Mouse (Mus musculus): ENCODE measurements around the gene Ift52. TPM values are rescaled to one million over a fixed set of nuclear protein-coding genes. Genes with fewer than 3 reads are reported as not detected.
A peak's percentile ranks its signal among the peaks of the same experiment; 100 is the strongest.

The Ift52 gene
- polyA plus RNA-seq, 1 experiment from 2014 or later = 41.0 TPM

- H3K4me1 ChIP-seq (ENCODE audit: control insufficient read depth, insufficient read depth, low read length) = no peaks in the 10 kb centered on the region
- ATAC-seq = no peak
- H3K9ac ChIP-seq (ENCODE audit: low read depth, low read length) = 0 out of 2 replicates have a peak overlapping the region, but pooled peaks have one; percentile 6
- no peak overlapping the region for H3K27ac ChIP-seq (ENCODE audit: low read length)
- peaks cover 3% of the 10 kb centered on the region for H3K27me3 ChIP-seq (ENCODE audit: control insufficient read depth, insufficient read depth, low read depth, low read length)
- no peaks in the 10 kb centered on the region for H3K36me3 ChIP-seq (ENCODE audit: control insufficient read depth, insufficient read depth, low read length)
- H3K4me2 ChIP-seq (ENCODE audit: low read length) = peak overlapping the region; percentile 36
- H3K4me3 ChIP-seq (ENCODE audit: low read depth, low read length) = peak overlapping the region; percentile 16; the same call in 1 of the 2 replicates
- no peaks in the 10 kb centered on the region for H3K9me3 ChIP-seq (replicated peaks; ENCODE audit: control insufficient read depth, low read length, poor library complexity, severe bottlenecking)
- whole genome bisulfite sequencing = 31% methylated on average over 18 of the region's 18 CpGs
Observed at GRCm38 (mm10) chr2:162998528-162999230, 18.5 kb upstream of the Ift52 start.

GRCm38 (mm10) chr2:162999744-163000143 is 17.4 kb upstream of the Ift52 start:
- no peak overlapping the region for H3K9ac ChIP-seq (ENCODE audit: low read depth, low read length)
- H3K27me3 ChIP-seq (ENCODE audit: control insufficient read depth, insufficient read depth, low read depth, low read length) = peaks cover 3% of the 10 kb centered on the region
- no peaks in the 10 kb centered on the region for H3K4me1 ChIP-seq (ENCODE audit: control insufficient read depth, insufficient read depth, low read length)
- H3K36me3 ChIP-seq (ENCODE audit: control insufficient read depth, insufficient read depth, low read length) = no peaks in the 10 kb centered on the region
- no peak overlapping the region for H3K4me3 ChIP-seq (ENCODE audit: low read depth, low read length)
- no peak overlapping the region for H3K4me2 ChIP-seq (ENCODE audit: low read length)
- H3K27ac ChIP-seq (ENCODE audit: low read length) = no peak overlapping the region
- H3K9me3 ChIP-seq (replicated peaks; ENCODE audit: control insufficient read depth, low read length, poor library complexity, severe bottlenecking) = no peaks in the 10 kb centered on the region
- ATAC-seq = no peak
- WGBS = 20% methylated on average over 3 of the region's 3 CpGs

- no peak for ATAC-seq
- Histone ChIP-seq H3K27ac (ENCODE audit: low read length) (no peak overlapping the region), H3K4me2 (ENCODE audit: low read length) (no peak overlapping the region), H3K27me3 (ENCODE audit: control insufficient read depth, insufficient read depth, low read depth, low read length) (peaks cover 3% of the 10 kb centered on the region), H3K4me1 (ENCODE audit: control insufficient read depth, insufficient read depth, low read length) (no peaks in the 10 kb centered on the region), H3K9ac (ENCODE audit: low read depth, low read length) (no peak overlapping the region), H3K36me3 (ENCODE audit: control insufficient read depth, insufficient read depth, low read length) (no peaks in the 10 kb centered on the region), H3K9me3 (replicated peaks; ENCODE audit: control insufficient read depth, low read length, poor library complexity, severe bottlenecking) (no peaks in the 10 kb centered on the region), H3K4me3 (ENCODE audit: low read depth, low read length) (no peak overlapping the region)
- 92% methylated on average over 1 of the region's 1 CpGs for WGBS
Observed at GRCm38 (mm10) chr2:163001071-163001470, 16.1 kb upstream of the Ift52 start.

GRCm38 (mm10) chr2:163007299-163007698 is 9.9 kb upstream of the Ift52 start:
- no peaks in the 10 kb centered on the region for H3K36me3 ChIP-seq (ENCODE audit: control insufficient read depth, insufficient read depth, low read length)
- no peaks in the 10 kb centered on the region for H3K4me1 ChIP-seq (ENCODE audit: control insufficient read depth, insufficient read depth, low read length)
- ATAC-seq = no peak
- no peaks in the 10 kb centered on the region for H3K9me3 ChIP-seq (replicated peaks; ENCODE audit: control insufficient read depth, low read length, poor library complexity, severe bottlenecking)
- no peak overlapping the region for H3K4me2 ChIP-seq (ENCODE audit: low read length)
- no peak overlapping the region for H3K9ac ChIP-seq (ENCODE audit: low read depth, low read length)
- H3K4me3 ChIP-seq (ENCODE audit: low read depth, low read length) = no peak overlapping the region
- peaks cover 3% of the 10 kb centered on the region; the same call in 1 of the 2 replicates for H3K27me3 ChIP-seq (ENCODE audit: control insufficient read depth, insufficient read depth, low read depth, low read length)
- WGBS = 85% methylated on average over 4 of the region's 4 CpGs
- H3K27ac ChIP-seq (ENCODE audit: low read length) = no peak overlapping the region

- no peak overlapping the region for H3K9ac ChIP-seq (ENCODE audit: low read depth, low read length)
- H3K27me3 ChIP-seq (ENCODE audit: control insufficient read depth, insufficient read depth, low read depth, low read length) = no peaks in the 10 kb centered on the region
- H3K4me1 ChIP-seq (ENCODE audit: control insufficient read depth, insufficient read depth, low read length) = no peaks in the 10 kb centered on the region
- ATAC-seq = no peak
- H3K4me3 ChIP-seq (ENCODE audit: low read depth, low read length) = no peak overlapping the region
- H3K4me2 ChIP-seq (ENCODE audit: low read length) = no peak overlapping the region
- H3K27ac ChIP-seq (ENCODE audit: low read length) = no peak overlapping the region
- 92% methylated on average over 5 of the region's 5 CpGs for WGBS
- peaks cover 36% of the 10 kb centered on the region for H3K36me3 ChIP-seq (ENCODE audit: control insufficient read depth, insufficient read depth, low read length)
- no peaks in the 10 kb centered on the region for H3K9me3 ChIP-seq (replicated peaks; ENCODE audit: control insufficient read depth, low read length, poor library complexity, severe bottlenecking)
Observed at GRCm38 (mm10) chr2:163031289-163031688, 14.1 kb downstream of the Ift52 start.

- peaks cover 39% of the 10 kb centered on the region for H3K36me3 ChIP-seq (ENCODE audit: control insufficient read depth, insufficient read depth, low read length)
- WGBS = 87% methylated on average over 2 of the region's 2 CpGs
- no peak overlapping the region for H3K9ac ChIP-seq (ENCODE audit: low read depth, low read length)
- no peak for ATAC-seq
- no peak overlapping the region for H3K4me2 ChIP-seq (ENCODE audit: low read length)
- no peak overlapping the region for H3K4me3 ChIP-seq (ENCODE audit: low read depth, low read length)
- H3K9me3 ChIP-seq (replicated peaks; ENCODE audit: control insufficient read depth, low read length, poor library complexity, severe bottlenecking) = no peaks in the 10 kb centered on the region
- H3K27ac ChIP-seq (ENCODE audit: low read length) = no peak overlapping the region
- no peaks in the 10 kb centered on the region for H3K27me3 ChIP-seq (ENCODE audit: control insufficient read depth, insufficient read depth, low read depth, low read length)
- no peaks in the 10 kb centered on the region for H3K4me1 ChIP-seq (ENCODE audit: control insufficient read depth, insufficient read depth, low read length)
Observed at GRCm38 (mm10) chr2:163031757-163032156, 14.6 kb downstream of the Ift52 start.

- 42% methylated on average over 4 of the region's 4 CpGs for WGBS
- no peak for ATAC-seq
Observed at GRCm38 (mm10) chr2:163032622-163033021, 15.5 kb downstream of the Ift52 start.

GRCm38 (mm10) chr2:163039940-163040339 is 22.8 kb downstream of the Ift52 start:
- WGBS = 93% methylated on average over 7 of the region's 7 CpGs

More at GRCm38 (mm10) chr2:163032622-163033021, 15.5 kb downstream of the Ift52 start:
- Histone ChIP-seq H3K27ac (ENCODE audit: low read length) (no peak overlapping the region), H3K9me3 (replicated peaks; ENCODE audit: control insufficient read depth, low read length, poor library complexity, severe bottlenecking) (no peaks in the 10 kb centered on the region), H3K4me2 (ENCODE audit: low read length) (no peak overlapping the region), H3K36me3 (ENCODE audit: control insufficient read depth, insufficient read depth, low read length) (peaks cover 42% of the 10 kb centered on the region), H3K27me3 (ENCODE audit: control insufficient read depth, insufficient read depth, low read depth, low read length) (no peaks in the 10 kb centered on the region), H3K9ac (ENCODE audit: low read depth, low read length) (no peak overlapping the region), H3K4me3 (ENCODE audit: low read depth, low read length) (no peak overlapping the region), H3K4me1 (ENCODE audit: control insufficient read depth, insufficient read depth, low read length) (no peaks in the 10 kb centered on the region)

GRCm38 (mm10) chr2:163048125-163048524 is 31.0 kb downstream of the Ift52 start:
- peak; percentile 79 for ATAC-seq
- peak overlapping the region; percentile 25 for H3K4me3 ChIP-seq (ENCODE audit: low read depth, low read length)
- H3K4me2 ChIP-seq (ENCODE audit: low read length) = peak overlapping the region; percentile 57
- no peaks in the 10 kb centered on the region for H3K9me3 ChIP-seq (replicated peaks; ENCODE audit: control insufficient read depth, low read length, poor library complexity, severe bottlenecking)
- H3K27ac ChIP-seq (ENCODE audit: low read length) = no peak overlapping the region
- no peaks in the 10 kb centered on the region for H3K4me1 ChIP-seq (ENCODE audit: control insufficient read depth, insufficient read depth, low read length)
- H3K9ac ChIP-seq (ENCODE audit: low read depth, low read length) = no peak overlapping the region
- H3K27me3 ChIP-seq (ENCODE audit: control insufficient read depth, insufficient read depth, low read depth, low read length) = no peaks in the 10 kb centered on the region
- peaks cover 10% of the 10 kb centered on the region for H3K36me3 ChIP-seq (ENCODE audit: control insufficient read depth, insufficient read depth, low read length)
- 3% methylated on average over 10 of the region's 10 CpGs for WGBS

More at GRCm38 (mm10) chr2:163039940-163040339, 22.8 kb downstream of the Ift52 start:
- no peak overlapping the region for H3K9ac ChIP-seq (ENCODE audit: low read depth, low read length)
- H3K9me3 ChIP-seq (replicated peaks; ENCODE audit: control insufficient read depth, low read length, poor library complexity, severe bottlenecking) = no peaks in the 10 kb centered on the region
- H3K4me1 ChIP-seq (ENCODE audit: control insufficient read depth, insufficient read depth, low read length) = no peaks in the 10 kb centered on the region
- no peak overlapping the region for H3K4me3 ChIP-seq (ENCODE audit: low read depth, low read length)
- H3K36me3 ChIP-seq (ENCODE audit: control insufficient read depth, insufficient read depth, low read length) = peaks cover 31% of the 10 kb centered on the region
- no peaks in the 10 kb centered on the region for H3K27me3 ChIP-seq (ENCODE audit: control insufficient read depth, insufficient read depth, low read depth, low read length)
- no peak for ATAC-seq
- no peak overlapping the region for H3K27ac ChIP-seq (ENCODE audit: low read length)
- no peak overlapping the region for H3K4me2 ChIP-seq (ENCODE audit: low read length)
